Mouse (Mus musculus): Measurements from ENCODE around the gene Slc9a5.

Slc9a5 gene

DNA sequence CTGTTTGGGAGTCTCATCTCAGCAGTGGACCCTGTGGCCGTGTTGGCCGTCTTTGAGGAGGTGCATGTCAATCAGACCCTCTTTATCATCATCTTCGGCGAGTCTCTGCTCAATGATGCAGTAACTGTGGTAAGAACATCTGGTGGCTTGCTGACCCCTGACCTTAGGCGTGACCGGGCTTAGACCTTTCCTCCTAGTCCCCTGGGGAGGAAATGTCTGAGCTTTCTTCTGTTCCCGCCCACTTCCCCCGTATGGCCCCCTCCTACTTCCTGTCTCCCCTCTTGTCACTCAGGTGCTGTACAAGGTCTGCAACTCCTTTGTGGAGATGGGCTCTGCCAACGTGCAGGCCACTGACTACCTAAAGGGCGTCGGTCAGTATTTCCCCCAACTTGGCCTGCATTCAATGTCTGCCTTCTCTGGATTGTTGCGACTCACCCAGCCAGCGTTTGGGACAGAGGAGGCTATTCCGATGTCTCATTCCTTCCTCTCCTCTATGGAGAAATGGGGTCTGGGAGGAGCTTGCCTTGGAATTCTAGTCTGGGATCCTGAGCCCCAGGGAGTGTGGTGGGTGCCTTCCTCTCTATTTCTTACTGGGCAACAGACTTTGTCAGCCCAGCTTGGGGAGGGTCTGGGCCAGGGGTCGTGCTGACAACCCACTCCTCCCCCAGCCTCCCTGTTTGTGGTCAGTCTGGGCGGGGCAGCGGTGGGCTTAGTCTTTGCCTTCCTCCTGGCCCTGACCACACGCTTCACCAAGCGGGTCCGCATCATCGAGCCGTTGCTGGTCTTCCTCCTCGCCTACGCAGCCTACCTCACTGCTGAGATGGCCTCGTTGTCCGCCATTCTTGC is 6.8 kb downstream of the Slc9a5 start:
- in situ Hi-C loops (cut with MboI) = no loop called here

DNA sequence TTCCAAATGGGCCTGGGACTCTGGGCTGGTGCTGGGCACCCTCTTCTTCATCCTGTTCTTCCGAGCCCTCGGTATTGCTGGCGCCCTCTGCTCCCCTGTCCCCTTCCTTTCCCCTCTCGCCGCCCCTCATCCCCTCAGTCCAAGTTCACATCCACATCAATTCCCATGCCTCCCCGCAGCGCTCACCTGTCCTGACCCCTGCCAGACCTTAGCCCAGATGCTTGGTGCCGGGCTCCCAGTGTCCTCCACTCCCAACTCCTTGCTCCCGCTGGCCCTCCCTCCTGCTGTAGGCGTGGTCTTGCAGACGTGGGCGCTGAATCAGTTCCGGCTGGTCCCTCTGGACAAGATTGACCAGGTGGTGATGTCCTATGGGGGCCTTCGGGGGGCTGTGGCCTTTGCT is 8.0 kb downstream of the Slc9a5 start:
- in situ Hi-C loops (cut with MboI) = no loop called here

- in situ Hi-C loops (cut with MboI) = no loop called here
These were observed 10.6 kb downstream of the Slc9a5 start for GRCm38 (mm10) chr8:105359208-105359607.

DNA sequence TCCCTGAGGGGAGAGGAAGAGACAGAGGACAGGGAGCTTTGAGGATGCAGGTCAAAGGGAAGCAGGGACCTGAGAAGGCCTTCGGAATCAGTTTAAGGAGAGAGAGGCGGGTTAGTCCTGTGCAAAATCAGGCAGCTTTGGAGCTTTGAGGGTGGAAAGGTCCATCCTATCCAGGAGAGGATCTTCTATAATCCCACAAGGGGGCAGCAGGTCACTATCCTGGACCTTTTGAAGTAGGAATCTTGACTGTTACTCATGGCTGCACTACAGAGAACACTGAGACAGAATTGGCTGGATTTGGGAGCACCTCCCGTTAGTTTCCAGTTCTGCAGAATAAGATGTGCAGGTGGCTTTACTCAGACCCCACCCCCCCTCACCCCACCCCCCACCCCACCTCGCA is 11.0 kb downstream of the Slc9a5 start:
- in situ Hi-C loops (cut with MboI) = no loop called here

GRCm38 (mm10) chr8:105361751-105362702 is 13.4 kb downstream of the Slc9a5 start:
- in situ Hi-C loops (cut with MboI) = no loop called here

DNA sequence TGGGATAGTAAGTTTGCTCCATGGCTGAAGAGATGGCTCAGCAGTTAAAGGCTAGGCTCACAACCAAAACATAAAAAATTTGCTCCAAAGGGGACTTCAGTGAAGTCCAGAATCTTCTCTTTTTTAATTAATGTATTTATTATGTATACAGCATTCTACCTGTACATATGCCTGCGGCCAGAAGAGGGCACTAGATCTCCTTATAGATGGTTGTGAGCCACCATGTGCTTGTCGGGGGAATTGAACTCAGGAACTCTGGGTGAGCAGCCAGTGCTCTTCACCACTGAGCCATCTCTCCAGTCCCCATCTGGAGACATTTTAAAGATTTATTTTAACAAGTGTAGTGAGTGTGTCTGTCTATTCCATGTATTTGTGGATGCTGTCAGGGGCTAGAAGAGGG is 18.5 kb downstream of the Slc9a5 start:
- in situ Hi-C loops (cut with MboI) = no loop called here

DNA sequence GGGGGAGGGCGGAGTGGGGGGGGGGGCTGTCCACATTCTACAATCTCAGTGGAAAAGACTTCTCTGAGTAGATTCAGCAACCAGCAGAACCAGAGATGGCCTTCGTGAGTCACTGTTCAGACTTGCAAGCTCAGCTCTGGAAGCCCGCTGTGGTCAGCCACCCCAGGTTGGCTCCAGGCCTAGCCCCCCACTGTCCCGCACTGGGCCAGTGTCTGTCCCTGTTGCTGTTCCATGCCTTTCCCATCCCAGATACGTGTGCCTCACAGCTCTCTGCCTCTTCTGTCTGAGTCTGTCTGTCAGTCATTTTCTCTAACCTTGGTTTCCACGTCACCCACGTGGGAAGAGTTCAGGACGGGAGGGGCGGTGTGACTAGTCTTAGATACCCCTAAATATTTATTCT is 23.8 kb downstream of the Slc9a5 start:
- in situ Hi-C loops (cut with MboI) = no loop called here

DNA sequence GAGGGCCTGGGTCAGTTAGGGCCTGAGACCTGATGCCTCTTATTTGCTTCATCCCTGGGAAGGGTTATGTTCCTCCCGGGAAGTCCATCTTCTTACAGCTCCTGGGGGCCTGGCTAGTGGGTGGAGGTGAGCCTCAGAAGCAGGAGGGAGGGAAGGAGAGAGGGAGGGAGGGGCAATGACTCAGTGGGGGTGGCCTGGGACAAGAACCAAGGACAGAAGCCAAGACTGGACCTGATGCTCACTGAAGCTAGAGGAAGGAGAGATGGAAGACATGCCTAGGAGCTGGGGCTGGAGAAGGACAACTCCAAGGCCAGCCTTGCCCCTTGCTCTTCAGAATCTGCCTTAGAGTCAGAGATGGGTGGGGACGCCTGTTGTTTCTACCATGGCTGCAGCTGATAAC is 24.4 kb downstream of the Slc9a5 start, which contains the start of gene Plekhg4:
TSS of gene Plekhg4 (plus strand) at position 243 of the 400 bp plus-strand sequence.
- in situ Hi-C loops (cut with MboI) = no loop called here

DNA sequence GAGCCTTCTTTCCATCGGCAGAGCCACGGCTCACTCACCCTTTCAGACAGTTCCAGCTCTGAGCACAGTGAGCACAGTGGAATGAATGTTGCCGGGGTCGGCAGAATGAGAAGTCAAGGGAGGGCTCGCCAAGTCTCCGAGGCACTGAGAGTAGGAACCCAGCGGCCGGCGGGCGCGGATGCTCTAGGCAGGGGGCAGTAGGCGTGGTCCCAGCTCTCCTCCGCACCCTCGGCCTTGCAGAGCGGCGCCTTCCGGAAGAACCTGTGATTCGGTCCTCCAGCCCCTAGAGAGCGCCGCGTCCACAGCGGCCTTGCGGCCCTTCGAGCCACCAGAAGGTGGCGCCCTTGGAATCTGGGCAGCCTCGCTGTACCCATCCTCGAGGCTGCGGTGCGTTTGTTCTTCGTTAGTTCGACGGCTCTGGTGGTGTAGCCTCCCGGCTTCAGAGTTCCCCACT is 25.9 kb downstream of the Slc9a5 start:
- in situ Hi-C loops (cut with MboI) = no loop called here

DNA sequence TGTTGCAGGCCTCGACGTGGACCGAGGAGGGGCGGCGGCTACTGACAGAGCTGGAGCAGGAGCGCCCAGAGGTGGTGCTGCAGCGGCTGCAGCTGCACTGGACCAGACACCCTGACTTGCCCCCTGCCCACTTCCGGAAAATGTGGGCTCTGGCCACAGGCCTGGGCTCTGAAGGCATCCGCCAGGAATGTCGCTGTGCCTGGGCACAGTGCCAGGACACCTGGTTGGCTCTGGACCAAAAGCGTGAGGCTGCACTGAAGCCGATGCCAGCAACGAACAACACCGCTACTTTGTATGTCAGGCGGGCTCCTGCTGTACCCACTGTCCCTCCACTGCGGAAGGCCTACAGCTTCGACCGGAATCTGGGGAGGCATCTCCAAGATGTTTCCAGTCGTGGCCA is 30.0 kb downstream of the Slc9a5 start:
- in situ Hi-C loops (cut with MboI) = no loop called here

GRCm38 (mm10) chr8:105380308-105380707 is 31.7 kb downstream of the Slc9a5 start:
- in situ Hi-C loops (cut with MboI) = no loop called here

DNA sequence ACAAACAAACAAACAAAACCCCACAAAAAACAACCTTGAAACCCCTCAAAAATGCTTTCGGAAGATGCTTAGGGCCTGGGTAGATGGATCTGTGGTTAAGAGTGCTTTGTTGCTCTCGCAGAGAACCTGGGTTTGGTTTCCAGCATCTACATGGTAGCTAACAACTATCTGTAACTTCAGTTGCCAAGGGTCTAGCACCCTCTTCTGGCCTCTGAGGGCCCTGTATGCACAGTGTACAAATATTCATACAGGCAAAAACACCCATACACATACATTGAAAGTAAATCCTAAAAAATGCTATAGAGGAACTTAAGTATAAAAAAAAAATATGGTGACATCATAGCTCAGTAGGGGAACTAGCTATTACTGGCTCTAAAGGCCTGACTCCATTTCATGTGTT is 35.4 kb downstream of the Slc9a5 start:
- in situ Hi-C loops (cut with MboI) = no loop called here

DNA sequence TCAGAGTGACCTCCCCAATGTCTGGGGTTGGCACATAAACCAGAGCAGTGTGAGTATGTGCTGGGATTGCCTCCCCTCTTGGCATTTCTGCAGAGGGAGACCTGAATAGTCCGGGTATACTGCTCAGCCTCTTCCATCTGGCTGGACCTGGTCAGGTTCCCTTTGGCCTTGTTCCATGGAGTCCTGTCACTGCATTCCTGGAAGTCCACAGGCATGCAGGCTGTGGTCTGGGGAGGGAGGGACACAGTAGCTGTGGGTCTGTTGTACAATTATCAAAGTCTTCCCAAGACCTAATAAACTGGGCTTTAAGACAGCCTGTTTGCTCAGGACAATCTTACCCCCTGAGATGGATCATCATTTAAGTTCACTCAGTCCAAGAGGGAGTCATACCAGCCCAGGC is 38.5 kb downstream of the Slc9a5 start:
- in situ Hi-C loops (cut with MboI) = no loop called here

- in situ Hi-C loops (cut with MboI) = no loop called here
These were observed 40.5 kb downstream of the Slc9a5 start for GRCm38 (mm10) chr8:105389096-105389495.

DNA sequence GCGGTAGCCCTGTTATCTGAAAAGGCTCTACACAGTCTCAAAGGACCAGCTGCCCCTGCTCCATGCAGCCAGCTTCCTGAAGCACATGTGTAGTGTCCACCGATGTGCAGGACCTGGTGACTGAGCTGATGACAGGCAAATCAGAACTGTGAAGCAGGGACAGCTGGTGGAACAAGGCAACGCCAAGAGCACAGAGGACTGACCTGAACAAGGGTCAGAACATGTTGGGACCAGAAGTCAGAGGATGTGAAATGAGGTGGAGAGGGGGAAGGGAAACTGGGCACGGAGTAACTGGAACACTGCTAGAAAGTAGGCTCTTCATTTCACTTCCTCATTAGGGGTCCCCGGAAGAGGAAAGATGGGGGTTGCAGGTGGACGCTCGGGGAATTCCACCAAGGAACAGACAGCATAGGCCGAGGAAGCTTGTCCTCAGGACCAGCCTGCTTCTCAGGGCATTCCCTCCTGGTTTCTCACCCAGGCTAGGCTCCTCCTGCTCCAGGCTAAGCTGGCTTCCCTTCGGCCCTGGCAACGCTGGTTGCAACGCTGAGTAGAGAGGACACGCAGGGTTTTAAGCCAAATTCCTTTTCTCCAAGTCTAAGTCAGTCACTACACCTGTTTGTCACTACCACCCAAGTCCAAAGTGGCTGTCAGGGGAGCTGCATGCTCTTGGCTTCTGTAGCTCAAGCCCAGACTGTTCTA is 44.6 kb downstream of the Slc9a5 start:
- in situ Hi-C loops (cut with MboI) = no loop called here

GRCm38 (mm10) chr8:105393915-105394314 is 45.3 kb downstream of the Slc9a5 start:
- in situ Hi-C loops (cut with MboI) = no loop called here

GRCm38 (mm10) chr8:105397747-105398146 is 49.1 kb downstream of the Slc9a5 start:
- in situ Hi-C loops (cut with MboI) = no loop called here

GRCm38 (mm10) chr8:105400016-105400415 is 51.4 kb downstream of the Slc9a5 start:
- in situ Hi-C loops (cut with MboI) = no loop called here

DNA sequence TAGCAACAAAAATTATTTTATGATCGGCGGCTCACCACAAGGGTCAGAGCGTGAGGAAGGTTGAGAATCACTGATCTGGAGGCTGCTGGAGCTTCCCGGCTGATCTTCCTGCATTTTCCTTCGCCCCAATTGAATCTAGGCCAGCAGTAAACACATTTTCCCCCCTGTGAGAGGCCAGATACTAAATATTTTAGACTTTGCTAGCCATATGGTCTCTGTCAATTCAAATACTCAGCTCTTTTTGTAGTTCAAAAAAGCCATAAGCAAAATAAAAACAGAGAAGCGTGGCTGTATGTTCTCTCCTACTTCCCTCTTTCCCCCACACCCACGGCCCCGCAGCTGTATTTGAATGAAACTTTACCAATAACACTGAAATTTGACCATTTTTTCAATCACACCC is 54.8 kb downstream of the Slc9a5 start:
- in situ Hi-C loops (cut with MboI) = no loop called here

- in situ Hi-C loops (cut with MboI) = no loop called here
These were observed 55.9 kb downstream of the Slc9a5 start for GRCm38 (mm10) chr8:105404496-105404895.

DNA sequence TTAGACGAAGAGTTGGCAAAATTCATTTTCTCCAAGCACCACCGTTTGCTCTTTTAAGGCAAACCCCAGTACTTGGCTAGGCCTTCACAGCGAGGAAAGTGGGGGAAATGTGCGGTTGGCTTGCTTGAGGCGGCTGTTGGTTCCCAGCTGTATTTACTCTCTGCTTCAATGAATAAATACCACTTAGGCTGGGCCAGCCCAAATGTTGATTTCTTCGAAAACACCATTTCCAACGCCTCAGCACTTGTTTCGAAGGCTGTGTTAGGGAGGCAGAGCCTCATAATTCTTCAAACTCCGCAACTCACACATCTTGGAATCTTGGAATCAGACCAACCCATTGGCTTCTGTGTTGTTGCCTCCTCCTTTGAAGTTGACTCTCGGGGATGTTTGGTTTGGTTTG is 57.8 kb downstream of the Slc9a5 start:
- in situ Hi-C loops (cut with MboI) = no loop called here

DNA sequence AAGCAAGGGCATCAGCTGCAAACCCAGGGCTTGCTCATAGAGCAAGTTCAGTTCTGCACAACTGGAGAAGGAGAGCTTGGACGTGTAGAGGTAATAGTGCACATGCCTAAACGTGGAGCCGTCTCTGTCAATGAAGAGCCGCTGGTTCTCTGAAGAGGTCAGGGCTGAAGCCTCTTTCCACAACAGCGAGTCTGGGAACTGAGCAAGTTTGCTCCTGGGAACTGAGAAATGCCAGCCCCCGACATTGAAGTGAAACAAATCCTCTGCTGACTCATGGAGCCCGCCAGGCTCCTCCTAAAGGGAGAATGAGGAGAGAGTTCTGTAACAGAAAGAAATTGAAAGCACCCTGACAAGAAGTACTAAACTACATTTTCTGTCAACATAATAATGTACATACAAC is 59.7 kb downstream of the Slc9a5 start:
- in situ Hi-C loops (cut with MboI) = no loop called here

Data from mature B cell (primary cell).